ENCODE assay signal across 13 mouse cellular contexts in the genomic region with DNA sequence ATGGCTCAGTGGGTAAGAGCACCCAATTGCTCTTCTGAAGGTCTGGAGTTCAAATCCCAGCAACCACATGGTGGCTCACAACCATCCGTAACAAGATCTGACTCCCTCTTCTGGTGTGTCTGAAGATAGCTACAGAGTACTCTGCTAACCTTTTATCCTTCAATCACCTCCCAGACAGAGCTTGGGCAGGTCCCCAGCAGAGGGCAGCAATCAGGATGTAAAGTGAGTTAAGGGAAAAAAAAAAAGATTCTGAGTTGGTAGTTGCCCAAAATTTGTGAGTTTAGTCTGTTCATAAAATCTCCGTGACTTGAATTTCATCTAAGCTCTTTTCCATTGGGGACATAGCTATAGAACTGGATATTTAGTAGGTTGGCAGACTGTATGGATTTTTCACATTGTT. TPM values are rescaled to one million over a fixed set of nuclear protein-coding genes. Genes with fewer than 3 reads are reported as not detected.
DNase-seq lines count a peak whose midpoint lies in the region; ATAC-seq and TF ChIP-seq lines count a peak whose summit lies in the region.
"Not testable (repeated sequence)": the region's sequence is repeated elsewhere in the genome, so short reads cannot be mapped to it uniquely, and the experiment has no call there.
"Had no signal": no experiment of that assay in that cellular context is flagged by ENCODE, and none has a peak within 500 bp of the region (broad histone marks: within the 10 kb centered on the region; RNA-seq: fewer than 3 reads in every experiment).

No protein-coding gene starts in this region.

- 49% methylated on average over 2 of the region's 2 CpGs for WGBS in embryonic facial prominence, embryonic 11.5 days
- 47% methylated on average over 2 of the region's 2 CpGs for WGBS in hindbrain, embryonic 10.5 days
- 46% methylated on average over 2 of the region's 2 CpGs for WGBS in liver, embryonic 14.5 days (ENCODE audit: insufficient replicate concordance)

- not testable (repeated sequence) for TF ChIP-seq EP300 in ES-Bruce4 (IDR thresholded peaks at IDR 0.05; ENCODE audit: insufficient read depth, low read depth, low read length); liver, embryonic 14.5 days (IDR thresholded peaks at IDR 0.05; ENCODE audit: low read depth)

- ATAC-seq in embryonic facial prominence, embryonic 11.5 days (replicated peaks; ENCODE audit: insufficient number of reproducible peaks, low FRiP score, low TSS enrichment, low read depth); liver, embryonic 14.5 days (ENCODE audit: insufficient read depth): not testable (repeated sequence)

- H3K27me3 ChIP-seq in ES-Bruce4 (ENCODE audit: control insufficient read depth, insufficient read depth, low read length, poor library complexity, severe bottlenecking); embryonic facial prominence, embryonic 11.5 days (ENCODE audit: control insufficient read depth, insufficient read depth, low read length); hindbrain, embryonic 10.5 days (ENCODE audit: insufficient read depth, poor library complexity, severe bottlenecking); liver, embryonic 14.5 days (ENCODE audit: control insufficient read depth, insufficient read depth, low read length): not testable (repeated sequence)

- H3K9me3 ChIP-seq in ES-Bruce4 (replicated peaks; ENCODE audit: control insufficient read depth, insufficient read depth, low read length, poor library complexity, severe bottlenecking); embryonic facial prominence, embryonic 11.5 days (replicated peaks; ENCODE audit: control insufficient read depth, low read length); hindbrain, embryonic 10.5 days; liver, embryonic 14.5 days (ENCODE audit: control insufficient read depth, low read length): not testable (repeated sequence)

- H3K9ac ChIP-seq in ES-Bruce4 (ENCODE audit: low read depth, poor library complexity, severe bottlenecking); embryonic facial prominence, embryonic 11.5 days (replicated peaks; ENCODE audit: low read length); liver, embryonic 14.5 days (replicated peaks): not testable (repeated sequence)

- H3K27ac ChIP-seq in ES-Bruce4 (ENCODE audit: insufficient read depth, low read length); embryonic facial prominence, embryonic 11.5 days (replicated peaks; ENCODE audit: low read depth, low read length); hindbrain, embryonic 10.5 days; liver, embryonic 14.5 days: not testable (repeated sequence)

- not testable (repeated sequence) for H3K4me3 ChIP-seq in ES-Bruce4 (ENCODE audit: low read depth, low read length); embryonic facial prominence, embryonic 11.5 days (ENCODE audit: low read depth, low read length); hindbrain, embryonic 10.5 days; liver, embryonic 14.5 days (ENCODE audit: insufficient read depth in 1 of 2, low read depth in 2 of 2, low read length in 2 of 2)

- peak; percentile 54 for TF ChIP-seq CTCF in ES-Bruce4 (IDR thresholded peaks at IDR 0.05; ENCODE audit: low read depth, low read length)
- TF ChIP-seq CTCF in liver, embryonic 14.5 days (IDR thresholded peaks at IDR 0.05; ENCODE audit: low read depth), result peak; percentile 33; the same call in 1 of the 2 replicates

- TF ChIP-seq POLR2A in ES-Bruce4 (IDR thresholded peaks at IDR 0.05; ENCODE audit: insufficient read depth, low read length), result not testable (repeated sequence)

- DNase-seq in ZHBTc4 (ENCODE audit: low read depth, low spot score), result peak; percentile 78
- DNase-seq in embryonic facial prominence, embryonic 11.5 days (ENCODE audit: low spot score), result peak; percentile 19
- peak; percentile 10 for DNase-seq in hindbrain, embryonic 10.5 days (ENCODE audit: low spot score)
- DNase-seq in kidney, postnatal 4 days, result peak; percentile 31 to 35
- not testable (repeated sequence) for DNase-seq in liver, embryonic 14.5 days (ENCODE audit: low read depth in 3 of 3, low spot score in 3 of 3)
- peak; percentile 53 for DNase-seq in retina, postnatal 1 day

- not testable (repeated sequence) for H3K36me3 ChIP-seq in ES-Bruce4 (ENCODE audit: control insufficient read depth, insufficient read depth, low read length, poor library complexity, severe bottlenecking); embryonic facial prominence, embryonic 11.5 days (replicated peaks; ENCODE audit: control insufficient read depth, insufficient read depth, low read depth, low read length); hindbrain, embryonic 10.5 days; liver, embryonic 14.5 days (replicated peaks; ENCODE audit: control insufficient read depth, insufficient read depth, low read depth)

- not testable (repeated sequence) for H3K4me2 ChIP-seq in embryonic facial prominence, embryonic 11.5 days (ENCODE audit: low read depth, low read length); liver, embryonic 14.5 days (ENCODE audit: low read depth)

- H3K4me1 ChIP-seq in ES-Bruce4 (ENCODE audit: control insufficient read depth, insufficient read depth, low read length); embryonic facial prominence, embryonic 11.5 days (ENCODE audit: control insufficient read depth, insufficient read depth, low read length); hindbrain, embryonic 10.5 days (replicated peaks); liver, embryonic 14.5 days (replicated peaks; ENCODE audit: control insufficient read depth in 2 of 2, insufficient read depth in 2 of 2, low read length in 1 of 2): not testable (repeated sequence)

RNA-seq across cellular contexts. Expression of a gene that starts 13.1 kb away (rescaled TPM):
- not detected in 2 replicates for polyA plus RNA-seq in ES-Bruce4 (2011; ENCODE audit: insufficient read depth, insufficient read length, low read depth, missing spikeins)
- not detected in 2 replicates for polyA plus RNA-seq in embryonic facial prominence, embryonic 11.5 days (2014; fragmentation: Nextera tagmentation; extraction: Ambion mirVana)
- polyA plus RNA-seq in hindbrain, embryonic 10.5 days (2016; fragmentation: Nextera tagmentation; extraction: Ambion mirVana), result not detected in 2 replicates
- polyA plus RNA-seq in liver, embryonic 14.5 days (2012; rRNA removed), result not detected in 2 replicates
- polyA plus RNA-seq in liver, embryonic 14.5 days (2014; fragmentation: Nextera tagmentation; extraction: Ambion mirVana), result not detected in 2 replicates
- polyA plus RNA-seq: forebrain, embryonic 13.5 days; heart, embryonic 10.5 days; hindbrain, embryonic 15.5 days; liver, embryonic 12.5 days; midbrain, embryonic 16.5 days; thymus, postnatal 0 days had no signal

RNA-seq across cellular contexts. Expression of a gene that starts 19.4 kb away (rescaled TPM):
- polyA plus RNA-seq in ES-Bruce4 (2011; ENCODE audit: insufficient read depth, insufficient read length, low read depth, missing spikeins), result not detected in 2 replicates
- polyA plus RNA-seq in embryonic facial prominence, embryonic 11.5 days (2014; fragmentation: Nextera tagmentation; extraction: Ambion mirVana), result not detected in 2 replicates
- not detected in 2 replicates for polyA plus RNA-seq in hindbrain, embryonic 10.5 days (2016; fragmentation: Nextera tagmentation; extraction: Ambion mirVana)
- polyA plus RNA-seq in liver, embryonic 14.5 days (2012; rRNA removed), result 0.12 and 0.13 TPM in 2 replicates
- polyA plus RNA-seq in liver, embryonic 14.5 days (2014; fragmentation: Nextera tagmentation; extraction: Ambion mirVana), result 0.15 and 0.25 TPM in 2 replicates
- polyA plus RNA-seq: forebrain, embryonic 13.5 days; heart, embryonic 10.5 days; liver, embryonic 12.5 days had no signal

RNA-seq across cellular contexts. Expression of a gene that starts 53.9 kb away (rescaled TPM):
- polyA plus RNA-seq in ES-Bruce4 (2011; ENCODE audit: insufficient read depth, insufficient read length, low read depth, missing spikeins), result not detected in 2 replicates
- not detected in 2 replicates for polyA plus RNA-seq in embryonic facial prominence, embryonic 11.5 days (2014; fragmentation: Nextera tagmentation; extraction: Ambion mirVana)
- not detected in 2 replicates for polyA plus RNA-seq in hindbrain, embryonic 10.5 days (2016; fragmentation: Nextera tagmentation; extraction: Ambion mirVana)
- polyA plus RNA-seq in liver, embryonic 14.5 days (2012; rRNA removed), result not detected in 2 replicates
- polyA plus RNA-seq in liver, embryonic 14.5 days (2014; fragmentation: Nextera tagmentation; extraction: Ambion mirVana), result not detected in 2 replicates
- polyA plus RNA-seq: forebrain, embryonic 13.5 days; heart, embryonic 10.5 days; hindbrain, embryonic 15.5 days; liver, embryonic 12.5 days; midbrain, embryonic 16.5 days had no signal
